Mouse (Mus musculus): ENCODE results near the gene Synj2. TPM values are rescaled to one million over a fixed set of nuclear protein-coding genes. Genes with fewer than 3 reads are reported as not detected.
A peak's percentile ranks its signal among the peaks of the same experiment; 100 is the strongest.

Gene Synj2
- total RNA-seq (2021) = 10 to 100 TPM; 59.7 to 59.9 TPM

GRCm38 (mm10) chr17:5941230-5942043 is at the start of gene Synj2:
Gene Synj2 (plus strand): TSS chr17:5941280.
- DNase-seq (ENCODE audit: extremely low spot score in 1 of 2, low spot score in 1 of 2) = no peak

- DNase-seq (ENCODE audit: extremely low spot score in 1 of 2, low spot score in 1 of 2) = no peak
These were observed 49.0 kb upstream of the Synj2 start for GRCm38 (mm10) chr17:5891933-5892683.

GRCm38 (mm10) chr17:5893092-5893491 is 48.0 kb upstream of the Synj2 start:
- no peak for DNase-seq (ENCODE audit: extremely low spot score in 1 of 2, low spot score in 1 of 2)

- DNase-seq (ENCODE audit: extremely low spot score in 1 of 2, low spot score in 1 of 2) = no peak
These were observed 47.4 kb upstream of the Synj2 start for GRCm38 (mm10) chr17:5893574-5894148.

GRCm38 (mm10) chr17:5896066-5896465 is 45.0 kb upstream of the Synj2 start:
- DNase-seq (ENCODE audit: extremely low spot score in 1 of 2, low spot score in 1 of 2) = no peak

- no peak for DNase-seq (ENCODE audit: extremely low spot score in 1 of 2, low spot score in 1 of 2)
These were observed 44.5 kb upstream of the Synj2 start for GRCm38 (mm10) chr17:5896607-5897006.

GRCm38 (mm10) chr17:5897326-5898200 is 43.5 kb upstream of the Synj2 start:
- DNase-seq (ENCODE audit: extremely low spot score in 1 of 2, low spot score in 1 of 2) = no peak

- DNase-seq (ENCODE audit: extremely low spot score in 1 of 2, low spot score in 1 of 2) = no peak
These were observed 41.8 kb upstream of the Synj2 start for GRCm38 (mm10) chr17:5899251-5899650.

- DNase-seq (ENCODE audit: extremely low spot score in 1 of 2, low spot score in 1 of 2) = no peak
These were observed 39.7 kb upstream of the Synj2 start for GRCm38 (mm10) chr17:5901381-5901780.

GRCm38 (mm10) chr17:5903630-5904301 is 37.3 kb upstream of the Synj2 start:
- DNase-seq (ENCODE audit: extremely low spot score in 1 of 2, low spot score in 1 of 2) = no peak

- DNase-seq (ENCODE audit: extremely low spot score in 1 of 2, low spot score in 1 of 2) = no peak
These were observed 31.4 kb upstream of the Synj2 start for GRCm38 (mm10) chr17:5909681-5910080.

- peak in 1 of 2 experiments; percentile 53 for DNase-seq (ENCODE audit: extremely low spot score in 1 of 2, low spot score in 1 of 2)
These were observed 29.5 kb upstream of the Synj2 start for GRCm38 (mm10) chr17:5911591-5911990.

- DNase-seq (ENCODE audit: extremely low spot score in 1 of 2, low spot score in 1 of 2) = no peak
These were observed 28.3 kb upstream of the Synj2 start for GRCm38 (mm10) chr17:5912797-5913196.

GRCm38 (mm10) chr17:5914217-5914616 is 26.9 kb upstream of the Synj2 start:
- DNase-seq (ENCODE audit: extremely low spot score in 1 of 2, low spot score in 1 of 2) = no peak

- DNase-seq (ENCODE audit: extremely low spot score in 1 of 2, low spot score in 1 of 2) = no peak
These were observed 19.1 kb upstream of the Synj2 start for GRCm38 (mm10) chr17:5921954-5922353.

- peak; percentile 39 to 57 for DNase-seq (ENCODE audit: extremely low spot score in 1 of 2, low spot score in 1 of 2)
These were observed 17.8 kb upstream of the Synj2 start for GRCm38 (mm10) chr17:5923281-5923680.

GRCm38 (mm10) chr17:5924238-5924637 is 16.8 kb upstream of the Synj2 start:
- no peak for DNase-seq (ENCODE audit: extremely low spot score in 1 of 2, low spot score in 1 of 2)

GRCm38 (mm10) chr17:5926710-5927109 is 14.4 kb upstream of the Synj2 start:
- DNase-seq (ENCODE audit: extremely low spot score in 1 of 2, low spot score in 1 of 2) = no peak

GRCm38 (mm10) chr17:5929031-5929430 is 12.0 kb upstream of the Synj2 start:
- no peak for DNase-seq (ENCODE audit: extremely low spot score in 1 of 2, low spot score in 1 of 2)

GRCm38 (mm10) chr17:5932161-5932560 is 8.9 kb upstream of the Synj2 start:
- no peak for DNase-seq (ENCODE audit: extremely low spot score in 1 of 2, low spot score in 1 of 2)

All from layer of hippocampus, postnatal 25 days (tissue).